Mouse (Mus musculus) lung, postnatal 14 days (tissue): ENCODE data around the gene Sap30l.

ENCODE experiments used
- DNase-seq: peaks from one replicate; pipeline ENCODE4 v3.0.0; 2021

The Sap30l gene

GRCm38 (mm10) chr11:57800971-57801765 lies at the start of gene Sap30l:
Gene Sap30l, plus strand, starts transcription at chr11:57801637.
- peak; percentile 98 for DNase-seq

- DNase-seq: no peak
Observed at GRCm38 (mm10) chr11:57753538-57754203, 47.8 kb upstream of the Sap30l start.

- DNase-seq: no peak
Observed at GRCm38 (mm10) chr11:57758621-57759020, 42.8 kb upstream of the Sap30l start.

- DNase-seq: no peak
Observed at GRCm38 (mm10) chr11:57760509-57761058, 40.9 kb upstream of the Sap30l start.

- DNase-seq: no peak
Observed at GRCm38 (mm10) chr11:57761347-57761746, 40.1 kb upstream of the Sap30l start.

GRCm38 (mm10) chr11:57764124-57764523 lies 37.3 kb upstream of the Sap30l start:
- no peak for DNase-seq

GRCm38 (mm10) chr11:57766617-57767016 lies 34.8 kb upstream of the Sap30l start:
- DNase-seq: no peak

- DNase-seq: no peak
Observed at GRCm38 (mm10) chr11:57767171-57767570, 34.3 kb upstream of the Sap30l start.

GRCm38 (mm10) chr11:57770776-57771175 lies 30.7 kb upstream of the Sap30l start:
- DNase-seq: no peak

GRCm38 (mm10) chr11:57771676-57772075 lies 29.8 kb upstream of the Sap30l start:
- no peak for DNase-seq

GRCm38 (mm10) chr11:57773479-57773878 lies 28.0 kb upstream of the Sap30l start:
- no peak for DNase-seq

GRCm38 (mm10) chr11:57773936-57774335 lies 27.5 kb upstream of the Sap30l start:
- no peak for DNase-seq

GRCm38 (mm10) chr11:57775868-57776267 lies 25.6 kb upstream of the Sap30l start:
- no peak for DNase-seq

- no peak for DNase-seq
Observed at GRCm38 (mm10) chr11:57776546-57776945, 24.9 kb upstream of the Sap30l start.

GRCm38 (mm10) chr11:57778349-57778748 lies 23.1 kb upstream of the Sap30l start:
- peak; percentile 57 for DNase-seq

- DNase-seq: no peak
Observed at GRCm38 (mm10) chr11:57779824-57780223, 21.6 kb upstream of the Sap30l start.

GRCm38 (mm10) chr11:57786616-57787418 lies 14.6 kb upstream of the Sap30l start:
- DNase-seq: peak; percentile 26

GRCm38 (mm10) chr11:57787913-57788312 lies 13.5 kb upstream of the Sap30l start:
- DNase-seq: peak; percentile 60

- no peak for DNase-seq
Observed at GRCm38 (mm10) chr11:57790866-57791535, 10.4 kb upstream of the Sap30l start.

- DNase-seq: no peak
Observed at GRCm38 (mm10) chr11:57795086-57795485, 6.4 kb upstream of the Sap30l start.

- DNase-seq: no peak
Observed at GRCm38 (mm10) chr11:57797828-57798227, 3.6 kb upstream of the Sap30l start.

- DNase-seq: no peak
Observed at GRCm38 (mm10) chr11:57799456-57799855, 2.0 kb upstream of the Sap30l start.
